Comparison of ENCODE assay signal across 15 mouse cellular contexts in genomic region chr4:156252619-156253018, GRCm38 (mm10). TPM values are rescaled to one million over a fixed set of nuclear protein-coding genes. Genes with fewer than 3 reads are reported as not detected.
DNase-seq lines count a peak whose midpoint lies in the region; ATAC-seq and TF ChIP-seq lines count a peak whose summit lies in the region.
"Had no signal": no experiment of that assay in that cellular context is flagged by ENCODE, and none has a peak within 500 bp of the region (broad histone marks: within the 10 kb centered on the region; RNA-seq: fewer than 3 reads in every experiment).

No protein-coding gene starts in this region.

- no peak overlapping the region for H3K4me3 ChIP-seq in midbrain, embryonic 11.5 days (ENCODE audit: low read depth, low read length)
- H3K4me3 ChIP-seq in midbrain, embryonic 10.5 days = no peak overlapping the region
- H3K4me3 ChIP-seq in erythroblast, embryonic 14.5 days (replicated peaks) = peak overlapping the region; percentile 65
- peak overlapping the region; percentile 46 for H3K4me3 ChIP-seq in liver, embryonic 13.5 days (replicated peaks)
- no peak overlapping the region for H3K4me3 ChIP-seq in midbrain, embryonic 15.5 days
- H3K4me3 ChIP-seq in cerebellum, adult 2 months (replicated peaks; ENCODE audit: insufficient read depth, low read depth, low read length) = no peak overlapping the region
- no peak overlapping the region for H3K4me3 ChIP-seq in kidney, embryonic 16.5 days (ENCODE audit: low read length)

- peaks cover 5% of the 10 kb centered on the region; the same call in 1 of the 2 replicates for H3K4me1 ChIP-seq in midbrain, embryonic 11.5 days (ENCODE audit: control insufficient read depth, insufficient read depth, low read length)
- H3K4me1 ChIP-seq in midbrain, embryonic 10.5 days = peaks cover 27% of the 10 kb centered on the region
- H3K4me1 ChIP-seq in erythroblast, embryonic 14.5 days (ENCODE audit: control insufficient read depth) = peaks cover 72% of the 10 kb centered on the region
- peaks cover 70% of the 10 kb centered on the region for H3K4me1 ChIP-seq in liver, embryonic 13.5 days (replicated peaks)
- H3K4me1 ChIP-seq in midbrain, embryonic 15.5 days = peaks cover 38% of the 10 kb centered on the region
- 0 out of 2 replicates have a peak, but pooled peaks cover 3% of the 10 kb centered on the region for H3K4me1 ChIP-seq in cerebellum, adult 2 months (ENCODE audit: control insufficient read depth, insufficient read depth, low read length)
- H3K4me1 ChIP-seq in kidney, embryonic 16.5 days (ENCODE audit: insufficient read depth, low read length) = peaks cover 11% of the 10 kb centered on the region

- no peak for TF ChIP-seq POLR2A in cerebellum, adult 2 months (IDR thresholded peaks at IDR 0.05; ENCODE audit: borderline replicate concordance, insufficient read depth, low read length)

- TF ChIP-seq CTCF in cerebellum, adult 2 months (IDR thresholded peaks at IDR 0.05; ENCODE audit: borderline replicate concordance, insufficient read depth, low read depth, low read length) = no peak

- H3K36me3 ChIP-seq in midbrain, embryonic 11.5 days (ENCODE audit: control insufficient read depth, insufficient read depth, low read length) = peaks cover 6% of the 10 kb centered on the region; the same call in 1 of the 2 replicates
- H3K36me3 ChIP-seq in midbrain, embryonic 10.5 days = peaks cover 25% of the 10 kb centered on the region
- peaks cover 55% of the 10 kb centered on the region for H3K36me3 ChIP-seq in erythroblast, embryonic 14.5 days (ENCODE audit: control insufficient read depth)
- H3K36me3 ChIP-seq in liver, embryonic 13.5 days = peaks cover 44% of the 10 kb centered on the region
- peaks cover 9% of the 10 kb centered on the region for H3K36me3 ChIP-seq in midbrain, embryonic 15.5 days (replicated peaks)
- H3K36me3 ChIP-seq in kidney, embryonic 16.5 days (ENCODE audit: insufficient read depth, low read length) = peaks cover 18% of the 10 kb centered on the region

- DNase-seq in midbrain, embryonic 11.5 days (ENCODE audit: low spot score, missing footprints) = no peak
- no peak for DNase-seq in midbrain, embryonic 10.5 days (ENCODE audit: low spot score)
- no peak for DNase-seq in liver, embryonic 13.5 days
- DNase-seq in cerebellum, adult 2 months = no peak
- no peak for DNase-seq in gastrocnemius, postnatal 10 days
- DNase-seq: cerebellum, adult 9-10 months; kidney, adult 8-10 months; lung, postnatal 4 days; thymus, postnatal 4 days had no signal

- no peak overlapping the region for H3K9ac ChIP-seq in midbrain, embryonic 11.5 days (ENCODE audit: low read length)
- peak overlapping the region; percentile 79 for H3K9ac ChIP-seq in liver, embryonic 13.5 days
- no peak overlapping the region for H3K9ac ChIP-seq in midbrain, embryonic 15.5 days
- no peak overlapping the region for H3K9ac ChIP-seq in kidney, embryonic 16.5 days (replicated peaks; ENCODE audit: low read length)

- peaks cover 24% of the 10 kb centered on the region for H3K27me3 ChIP-seq in midbrain, embryonic 11.5 days (ENCODE audit: control insufficient read depth, insufficient read depth, low read length)
- H3K27me3 ChIP-seq in midbrain, embryonic 10.5 days (ENCODE audit: low read depth, poor library complexity, severe bottlenecking) = peaks cover 46% of the 10 kb centered on the region
- peaks cover 17% of the 10 kb centered on the region for H3K27me3 ChIP-seq in erythroblast, embryonic 14.5 days (ENCODE audit: control insufficient read depth)
- peaks cover 16% of the 10 kb centered on the region for H3K27me3 ChIP-seq in liver, embryonic 13.5 days
- peaks cover 13% of the 10 kb centered on the region for H3K27me3 ChIP-seq in midbrain, embryonic 15.5 days (replicated peaks)
- H3K27me3 ChIP-seq in cerebellum, adult 2 months (ENCODE audit: control insufficient read depth, insufficient read depth, low read length) = no peaks in the 10 kb centered on the region; the same call in 1 of the 2 replicates
- H3K27me3 ChIP-seq in kidney, embryonic 16.5 days (ENCODE audit: insufficient read depth, low read length) = peaks cover 27% of the 10 kb centered on the region

- WGBS in midbrain, embryonic 11.5 days = 41% methylated on average over 3 of the region's 3 CpGs
- WGBS in midbrain, embryonic 10.5 days = 42% methylated on average over 3 of the region's 3 CpGs
- WGBS in liver, embryonic 13.5 days (ENCODE audit: insufficient replicate concordance) = 23% methylated on average over 3 of the region's 3 CpGs
- 36% methylated on average over 3 of the region's 3 CpGs for WGBS in midbrain, embryonic 15.5 days
- 50% methylated on average over 3 of the region's 3 CpGs for WGBS in cerebellum, adult 2 months
- WGBS in kidney, embryonic 16.5 days = 34% methylated on average over 3 of the region's 3 CpGs

- H3K4me2 ChIP-seq in midbrain, embryonic 11.5 days = no peak overlapping the region
- peak overlapping the region; percentile 71 for H3K4me2 ChIP-seq in liver, embryonic 13.5 days
- H3K4me2 ChIP-seq in midbrain, embryonic 15.5 days = no peak overlapping the region
- H3K4me2 ChIP-seq in kidney, embryonic 16.5 days (replicated peaks; ENCODE audit: low read depth, low read length) = no peak overlapping the region

- H3K27ac ChIP-seq in midbrain, embryonic 11.5 days (ENCODE audit: low read depth, low read length) = 0 out of 2 replicates have a peak overlapping the region, but pooled peaks have one; percentile 35
- no peak overlapping the region for H3K27ac ChIP-seq in midbrain, embryonic 10.5 days (replicated peaks)
- peak overlapping the region; percentile 98 for H3K27ac ChIP-seq in liver, embryonic 13.5 days
- H3K27ac ChIP-seq in midbrain, embryonic 15.5 days = peak overlapping the region; percentile 61
- H3K27ac ChIP-seq in cerebellum, adult 2 months (ENCODE audit: insufficient read depth, low read length) = no peak overlapping the region
- no peak overlapping the region for H3K27ac ChIP-seq in kidney, embryonic 16.5 days (ENCODE audit: low read length)

- ATAC-seq in midbrain, embryonic 11.5 days (ENCODE audit: low FRiP score) = peak; percentile 25; the same call in 1 of the 2 replicates
- peak; percentile 6 for ATAC-seq in liver, embryonic 13.5 days (ENCODE audit: low read depth)
- 0 out of 2 replicates have a peak, but pooled peaks have one; percentile 1 for ATAC-seq in midbrain, embryonic 15.5 days (replicated peaks)
- ATAC-seq in kidney, embryonic 16.5 days (ENCODE audit: low FRiP score, low TSS enrichment) = no peak
- ATAC-seq: activated CD4-positive, CD25-positive, alpha-beta regulatory T cell, adult 4 months had no signal

- H3K9me3 ChIP-seq in midbrain, embryonic 11.5 days (ENCODE audit: control insufficient read depth, low read length) = no peaks in the 10 kb centered on the region
- no peaks in the 10 kb centered on the region for H3K9me3 ChIP-seq in midbrain, embryonic 10.5 days (replicated peaks)
- H3K9me3 ChIP-seq in erythroblast, embryonic 14.5 days (ENCODE audit: control insufficient read depth, low read length) = no peaks in the 10 kb centered on the region
- no peaks in the 10 kb centered on the region for H3K9me3 ChIP-seq in liver, embryonic 13.5 days (replicated peaks)
- H3K9me3 ChIP-seq in midbrain, embryonic 15.5 days = no peaks in the 10 kb centered on the region
- H3K9me3 ChIP-seq in kidney, embryonic 16.5 days (ENCODE audit: low read length) = no peaks in the 10 kb centered on the region

RNA-seq across cellular contexts. Expression of gene Samd11, which starts 2.8 kb away (rescaled TPM):
- polyA plus RNA-seq in midbrain, embryonic 11.5 days (2014; fragmentation: Nextera tagmentation; extraction: Ambion mirVana) = 2.6 TPM in 2 replicates
- 2.2 and 2.8 TPM in 2 replicates for polyA plus RNA-seq in midbrain, embryonic 10.5 days (2016; fragmentation: Nextera tagmentation; extraction: Ambion mirVana)
- polyA plus RNA-seq in erythroblast, embryonic 14.5 days (2012) = 72.2 and 81.7 TPM in 2 replicates
- polyA plus RNA-seq in liver, embryonic 13.5 days (2015; fragmentation: Nextera tagmentation; extraction: Ambion mirVana) = 25.7 and 27.9 TPM in 2 replicates
- polyA plus RNA-seq in midbrain, embryonic 15.5 days (2015; fragmentation: Nextera tagmentation; extraction: Ambion mirVana) = 4.8 and 5.5 TPM in 2 replicates
- polyA plus RNA-seq in cerebellum, adult 2 months (2012; rRNA removed) = 1.7 and 1.8 TPM in 2 replicates
- total RNA-seq in gastrocnemius, postnatal 10 days (2021) = under 1 TPM; 0.35 to 0.79 TPM
- 0.39 and 0.69 TPM in 2 replicates for polyA plus RNA-seq in kidney, embryonic 16.5 days (2015; fragmentation: Nextera tagmentation; extraction: Ambion mirVana)

RNA-seq across cellular contexts. Expression of gene Noc2l, which starts 16.8 kb away (rescaled TPM):
- polyA plus RNA-seq in midbrain, embryonic 11.5 days (2014; fragmentation: Nextera tagmentation; extraction: Ambion mirVana) = 74.3 and 81.9 TPM in 2 replicates
- 96.8 and 109 TPM in 2 replicates for polyA plus RNA-seq in midbrain, embryonic 10.5 days (2016; fragmentation: Nextera tagmentation; extraction: Ambion mirVana)
- polyA plus RNA-seq in erythroblast, embryonic 14.5 days (2012) = 2.9 and 3.0 TPM in 2 replicates
- polyA plus RNA-seq in liver, embryonic 13.5 days (2015; fragmentation: Nextera tagmentation; extraction: Ambion mirVana) = 69.0 and 73.9 TPM in 2 replicates
- polyA plus RNA-seq in midbrain, embryonic 15.5 days (2015; fragmentation: Nextera tagmentation; extraction: Ambion mirVana) = 56.6 and 60.4 TPM in 2 replicates
- 73.5 and 75.9 TPM in 2 replicates for polyA plus RNA-seq in cerebellum, adult 2 months (2012; rRNA removed)
- 10 to 100 TPM; 28.3 to 31.8 TPM for total RNA-seq in gastrocnemius, postnatal 10 days (2021)
- polyA plus RNA-seq in kidney, embryonic 16.5 days (2015; fragmentation: Nextera tagmentation; extraction: Ambion mirVana) = 70.2 and 81.1 TPM in 2 replicates

RNA-seq across cellular contexts. Expression of gene Plekhn1, which starts 18.0 kb away (rescaled TPM):
- polyA plus RNA-seq in midbrain, embryonic 11.5 days (2014; fragmentation: Nextera tagmentation; extraction: Ambion mirVana) = 15.6 and 18.1 TPM in 2 replicates
- 23.2 and 24.4 TPM in 2 replicates for polyA plus RNA-seq in midbrain, embryonic 10.5 days (2016; fragmentation: Nextera tagmentation; extraction: Ambion mirVana)
- polyA plus RNA-seq in erythroblast, embryonic 14.5 days (2012) = 1.5 and 2.4 TPM in 2 replicates
- 4.0 and 4.1 TPM in 2 replicates for polyA plus RNA-seq in liver, embryonic 13.5 days (2015; fragmentation: Nextera tagmentation; extraction: Ambion mirVana)
- 29.1 and 30.1 TPM in 2 replicates for polyA plus RNA-seq in midbrain, embryonic 15.5 days (2015; fragmentation: Nextera tagmentation; extraction: Ambion mirVana)
- polyA plus RNA-seq in cerebellum, adult 2 months (2012; rRNA removed) = 93.4 and 101 TPM in 2 replicates
- total RNA-seq in gastrocnemius, postnatal 10 days (2021) = 1 to 10 TPM; 6.5 to 8.7 TPM
- 22.3 and 24.1 TPM in 2 replicates for polyA plus RNA-seq in kidney, embryonic 16.5 days (2015; fragmentation: Nextera tagmentation; extraction: Ambion mirVana)

RNA-seq across cellular contexts. Expression of gene Perm1, which starts 37.0 kb away (rescaled TPM):
- polyA plus RNA-seq in midbrain, embryonic 11.5 days (2014; fragmentation: Nextera tagmentation; extraction: Ambion mirVana) = 0.81 and 1.2 TPM in 2 replicates
- 1.1 and 1.3 TPM in 2 replicates for polyA plus RNA-seq in midbrain, embryonic 10.5 days (2016; fragmentation: Nextera tagmentation; extraction: Ambion mirVana)
- not detected in 2 replicates for polyA plus RNA-seq in erythroblast, embryonic 14.5 days (2012)
- 0.08 TPM in 1 of 2 replicates, not detected in the other for polyA plus RNA-seq in liver, embryonic 13.5 days (2015; fragmentation: Nextera tagmentation; extraction: Ambion mirVana)
- 2.2 and 2.4 TPM in 2 replicates for polyA plus RNA-seq in midbrain, embryonic 15.5 days (2015; fragmentation: Nextera tagmentation; extraction: Ambion mirVana)
- polyA plus RNA-seq in cerebellum, adult 2 months (2012; rRNA removed) = 1.3 and 1.4 TPM in 2 replicates
- 10 to 100 TPM; 41.4 to 50.3 TPM for total RNA-seq in gastrocnemius, postnatal 10 days (2021)
- 0.70 and 0.90 TPM in 2 replicates for polyA plus RNA-seq in kidney, embryonic 16.5 days (2015; fragmentation: Nextera tagmentation; extraction: Ambion mirVana)
- total RNA-seq: hematopoietic stem cell, adult 5-6 weeks had no signal
- polyA plus RNA-seq: testis, adult 2 months had no signal

RNA-seq across cellular contexts. Expression of gene AW011738, which starts 49.5 kb away (rescaled TPM):
- polyA plus RNA-seq in midbrain, embryonic 11.5 days (2014; fragmentation: Nextera tagmentation; extraction: Ambion mirVana) = 2.4 TPM in 2 replicates
- polyA plus RNA-seq in midbrain, embryonic 10.5 days (2016; fragmentation: Nextera tagmentation; extraction: Ambion mirVana) = 5.1 and 6.5 TPM in 2 replicates
- 0.13 and 0.15 TPM in 2 replicates for polyA plus RNA-seq in erythroblast, embryonic 14.5 days (2012)
- polyA plus RNA-seq in liver, embryonic 13.5 days (2015; fragmentation: Nextera tagmentation; extraction: Ambion mirVana) = 0.89 and 1.0 TPM in 2 replicates
- 4.0 and 4.9 TPM in 2 replicates for polyA plus RNA-seq in midbrain, embryonic 15.5 days (2015; fragmentation: Nextera tagmentation; extraction: Ambion mirVana)
- polyA plus RNA-seq in cerebellum, adult 2 months (2012; rRNA removed) = 6.6 and 6.8 TPM in 2 replicates
- 1 to 10 TPM; 2.7 to 3.2 TPM for total RNA-seq in gastrocnemius, postnatal 10 days (2021)
- 8.1 and 8.7 TPM in 2 replicates for polyA plus RNA-seq in kidney, embryonic 16.5 days (2015; fragmentation: Nextera tagmentation; extraction: Ambion mirVana)

Comparison
In these comparisons a context has a peak if more than half of its experiments do, and no peak if none do; other contexts are left out.
1. H3K27ac ChIP-seq: peak in midbrain, embryonic 11.5 days (single experiment), liver, embryonic 13.5 days (single experiment) and midbrain, embryonic 15.5 days (single experiment); none in midbrain, embryonic 10.5 days (single experiment), cerebellum, adult 2 months (single experiment) and kidney, embryonic 16.5 days (single experiment).
2. H3K4me3 ChIP-seq: peak in erythroblast, embryonic 14.5 days (single experiment) and liver, embryonic 13.5 days (single experiment); none in midbrain, embryonic 11.5 days (single experiment), midbrain, embryonic 10.5 days (single experiment), midbrain, embryonic 15.5 days (single experiment), cerebellum, adult 2 months (single experiment) and kidney, embryonic 16.5 days (single experiment).
3. RNA of gene Noc2l, which starts 16.8 kb away (polyA plus RNA-seq): 96.8 to 109 TPM in midbrain, embryonic 10.5 days, 74.3 to 81.9 TPM in midbrain, embryonic 11.5 days, 73.5 to 75.9 TPM in cerebellum, adult 2 months, 70.2 to 81.1 TPM in kidney, embryonic 16.5 days, 69.0 to 73.9 TPM in liver, embryonic 13.5 days and 56.6 to 60.4 TPM in midbrain, embryonic 15.5 days; 2.9 to 3.0 TPM in erythroblast, embryonic 14.5 days; every median in the first group is over 10 times any median in the second.